Mouse (Mus musculus): ENCODE measurements at regions not wholly inside any gene's neighbourhood (a gene's known extent, or its start where the extent isn't known, plus 50 kb on each side); places are given as distances from the start of the nearest gene placed in this dataset.

- CTCF ChIA-PET, result no interaction called here
These were observed 69.6 kb upstream of the Slc35b4 start for GRCm38 (mm10) chr6:34246512-34246911.

GRCm38 (mm10) chr6:34243001-34243400 is 66.1 kb upstream of the Slc35b4 start:
- CTCF ChIA-PET, result no interaction called here

DNA sequence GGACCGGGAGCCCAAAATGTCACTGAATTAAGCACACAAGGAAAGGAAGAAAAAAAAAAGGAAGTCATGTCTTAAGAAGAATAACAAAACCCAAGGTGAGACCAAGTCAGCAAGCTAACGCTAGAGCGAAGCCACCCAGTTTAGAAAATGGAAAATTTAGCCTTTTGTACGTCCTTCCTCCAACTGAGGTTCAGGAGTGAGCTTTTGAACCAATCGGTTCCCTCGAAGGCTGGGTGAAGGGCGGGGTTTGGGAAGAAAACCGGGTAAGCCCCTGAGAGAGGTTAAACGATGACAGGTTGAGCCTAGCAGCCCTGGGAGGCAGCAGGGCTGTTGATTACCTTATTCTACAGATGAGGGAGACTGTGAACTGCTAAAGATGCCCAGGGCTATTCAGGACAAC is 65.6 kb upstream of the Slc35b4 start:
- CTCF ChIA-PET, result no interaction called here

- CTCF ChIA-PET, result no interaction called here
These were observed 58.2 kb upstream of the Slc35b4 start for GRCm38 (mm10) chr6:34235132-34235531.

DNA sequence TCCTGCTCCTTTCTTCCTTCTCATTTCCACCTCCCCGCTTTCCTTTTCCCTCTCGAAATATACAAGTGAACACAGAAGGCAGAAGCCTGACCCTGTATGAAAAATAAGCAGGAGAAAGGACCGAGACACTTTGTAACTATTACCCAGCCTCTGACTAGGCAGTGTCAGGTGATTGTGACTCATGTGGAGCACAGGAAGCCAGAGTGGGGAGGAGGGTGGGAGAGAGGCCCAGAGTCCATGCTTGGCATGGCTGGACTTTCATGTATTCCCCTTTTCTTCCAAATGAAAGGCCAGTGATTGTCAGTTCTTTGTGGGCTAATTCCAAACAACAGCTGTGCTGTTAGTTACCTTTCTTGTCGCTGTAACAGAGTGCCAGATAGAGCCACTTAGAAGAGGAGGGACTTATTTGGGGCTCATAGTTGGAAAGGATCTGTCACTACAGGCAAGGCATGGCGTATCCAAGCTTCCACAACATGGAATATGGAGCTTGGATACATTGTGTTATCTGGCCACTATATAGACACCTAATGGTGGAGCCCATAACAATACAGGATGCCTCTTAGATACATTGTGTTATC is 57.6 kb upstream of the Slc35b4 start:
- CTCF ChIA-PET, result no interaction called here

DNA sequence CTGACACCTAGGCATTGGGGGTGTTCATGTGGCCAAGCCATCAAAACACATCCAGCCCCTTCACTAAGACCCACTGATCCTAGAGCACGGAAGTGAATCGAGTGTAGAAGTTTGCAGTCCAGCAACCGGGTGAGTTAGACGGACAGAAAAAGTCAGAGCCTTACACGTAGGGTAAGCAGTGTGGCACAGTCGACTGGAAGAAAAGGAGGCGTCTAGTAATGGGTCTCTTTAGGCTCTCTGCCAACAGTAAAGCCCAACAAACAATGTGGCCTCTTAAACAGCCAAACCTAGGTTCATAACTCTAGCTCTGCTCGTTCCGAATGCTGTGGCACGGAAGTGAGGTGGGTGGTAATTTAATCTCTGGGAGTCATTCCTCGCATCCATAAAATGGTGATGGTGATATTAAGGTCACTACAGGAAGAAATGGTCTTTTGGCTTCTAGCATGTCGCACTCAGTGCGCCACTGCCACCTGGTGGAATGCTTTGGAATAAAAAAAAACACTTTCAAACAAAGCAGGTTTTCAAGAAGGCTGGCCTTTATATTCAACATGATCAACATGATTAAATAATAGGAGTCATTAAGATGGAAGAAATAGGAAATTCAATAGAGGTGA is 54.0 kb upstream of the Slc35b4 start:
- CTCF ChIA-PET, result interaction anchor here (0.7 kb wide), 1 partner anchor 636 kb away, joined by 3 read pairs; no protein-coding TSS in a partner anchor

DNA sequence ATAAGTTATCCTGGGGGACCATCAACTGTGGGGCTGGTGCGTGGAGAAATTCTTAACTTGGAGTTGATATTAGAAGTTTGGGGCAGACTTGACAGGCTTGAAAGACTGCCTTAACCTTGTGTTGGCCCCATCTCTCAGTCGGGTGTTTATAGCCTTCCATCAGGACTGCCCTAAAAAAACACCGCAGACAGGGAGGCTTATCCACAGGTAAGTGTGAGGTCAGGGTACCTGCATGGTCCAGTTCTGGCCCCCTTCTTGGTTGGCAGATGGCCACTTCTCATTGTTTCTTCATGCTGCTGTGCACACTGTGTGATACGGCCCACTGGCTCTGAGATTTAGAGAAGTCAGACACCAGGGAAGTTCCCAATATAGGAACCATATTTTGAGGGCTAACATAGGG is 50.2 kb upstream of the Slc35b4 start:
- CTCF ChIA-PET, result interaction anchor here (0.7 kb wide), 1 partner anchor 224 kb away, joined by 5 read pairs; no protein-coding TSS in a partner anchor

Data from spleen, embryonic (tissue).